Mouse (Mus musculus) adrenal gland, adult 2 months (tissue): ENCODE measurements at regions not wholly inside any gene's neighbourhood (a gene's known extent, or its start where the extent isn't known, plus 50 kb on each side); places are given as distances from the start of the nearest gene placed in this dataset.

Experiments
- DNase-seq: peaks from one replicate; pipeline ENCODE4 v3.0.0; 2021

GRCm38 (mm10) chr4:55937833-55938232, 405.6 kb upstream of the Klf4 start:
- no peak for DNase-seq

GRCm38 (mm10) chr4:55929141-55929782, 397.0 kb upstream of the Klf4 start:
- no peak for DNase-seq

GRCm38 (mm10) chr4:55928670-55929069, 396.4 kb upstream of the Klf4 start:
- DNase-seq, result no peak

DNA sequence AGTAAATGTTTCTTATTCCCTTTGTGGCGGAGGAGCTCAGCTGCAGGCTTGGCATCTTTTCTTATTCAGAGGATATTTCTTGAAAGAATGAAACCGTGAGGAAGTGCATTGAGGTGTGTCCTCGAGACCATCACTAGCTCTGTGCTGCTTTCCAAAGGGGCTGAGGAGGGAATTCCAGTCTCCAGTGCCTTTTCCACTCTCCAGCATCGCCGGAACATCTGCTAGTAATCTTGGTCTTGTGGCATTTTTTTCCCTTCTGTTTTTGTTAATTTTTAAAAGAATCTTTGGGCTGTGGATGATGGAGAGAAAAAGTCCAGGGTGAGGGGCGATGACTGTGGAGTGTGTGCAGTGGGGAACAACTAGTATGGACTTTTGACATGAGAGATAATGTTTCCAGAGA, 395.9 kb upstream of the Klf4 start:
- no peak for DNase-seq

DNA sequence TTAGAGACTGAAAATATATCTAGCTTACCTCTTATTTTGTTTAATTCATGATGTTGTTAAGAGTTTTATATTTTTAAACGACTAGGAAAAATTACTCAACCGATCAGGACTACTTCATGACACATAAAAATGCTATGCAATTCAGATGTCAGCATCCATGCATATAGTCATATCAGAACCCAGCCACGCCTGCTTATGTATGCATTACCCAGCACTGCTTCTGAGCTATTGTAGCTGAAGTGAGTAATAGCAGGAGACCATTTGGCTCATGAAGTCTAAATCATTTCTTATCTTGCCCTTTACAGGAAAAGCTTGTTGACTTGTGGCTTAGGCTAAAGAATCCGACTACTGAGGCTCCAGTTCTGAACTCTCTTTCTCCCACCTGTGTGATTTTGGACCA, 395.1 kb upstream of the Klf4 start:
- DNase-seq, result no peak

DNA sequence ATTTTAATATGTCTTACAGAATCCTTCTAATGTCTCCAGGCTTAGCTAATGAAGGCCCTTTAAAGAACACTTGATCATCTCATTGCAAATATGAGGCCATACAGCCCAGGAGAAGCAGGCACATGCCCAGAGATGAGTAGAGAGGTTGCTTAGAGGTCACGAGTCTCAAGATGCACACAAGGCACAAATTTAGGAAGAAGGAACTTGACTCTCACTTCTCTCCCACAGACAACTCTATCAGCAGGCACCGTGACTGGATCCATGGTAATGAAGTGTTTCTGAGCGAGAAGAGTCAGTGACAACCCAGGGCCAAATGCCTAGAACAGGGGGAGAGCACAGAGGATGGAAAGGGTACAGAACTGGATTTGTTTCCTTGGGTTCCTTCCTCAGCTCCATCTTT, 392.7 kb upstream of the Klf4 start:
- DNase-seq, result no peak

- DNase-seq, result no peak
Measured at GRCm38 (mm10) chr4:55921217-55921616, 389.0 kb upstream of the Klf4 start.

- DNase-seq, result peak; percentile 23
Measured at GRCm38 (mm10) chr4:55894116-55894885, 362.0 kb upstream of the Klf4 start.

GRCm38 (mm10) chr4:55891656-55892055, 359.4 kb upstream of the Klf4 start:
- DNase-seq, result no peak

- no peak for DNase-seq
Measured at GRCm38 (mm10) chr4:55887581-55887980, 355.3 kb upstream of the Klf4 start.

DNA sequence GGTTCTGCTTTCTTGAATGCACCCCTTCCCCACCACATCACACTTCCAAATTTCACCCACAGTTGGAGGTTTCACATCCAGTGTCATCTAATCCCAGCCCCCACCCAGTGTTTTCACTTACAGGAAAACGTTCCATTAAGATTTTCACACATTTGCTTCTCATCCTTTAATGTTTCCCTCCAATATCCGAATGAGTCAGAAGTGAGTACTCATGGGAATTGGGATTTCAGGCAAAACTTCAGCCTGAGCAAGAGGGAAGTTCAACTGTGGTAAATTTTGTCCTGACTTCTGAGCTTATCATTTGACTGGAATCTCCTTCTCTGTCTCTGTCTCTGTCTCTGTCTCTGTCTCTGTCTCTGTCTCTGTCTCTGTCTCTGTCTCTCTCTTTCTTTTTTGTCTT, 350.3 kb upstream of the Klf4 start:
- DNase-seq, result no peak

GRCm38 (mm10) chr4:55875304-55875703, 343.0 kb upstream of the Klf4 start:
- peak; percentile 57 for DNase-seq

DNA sequence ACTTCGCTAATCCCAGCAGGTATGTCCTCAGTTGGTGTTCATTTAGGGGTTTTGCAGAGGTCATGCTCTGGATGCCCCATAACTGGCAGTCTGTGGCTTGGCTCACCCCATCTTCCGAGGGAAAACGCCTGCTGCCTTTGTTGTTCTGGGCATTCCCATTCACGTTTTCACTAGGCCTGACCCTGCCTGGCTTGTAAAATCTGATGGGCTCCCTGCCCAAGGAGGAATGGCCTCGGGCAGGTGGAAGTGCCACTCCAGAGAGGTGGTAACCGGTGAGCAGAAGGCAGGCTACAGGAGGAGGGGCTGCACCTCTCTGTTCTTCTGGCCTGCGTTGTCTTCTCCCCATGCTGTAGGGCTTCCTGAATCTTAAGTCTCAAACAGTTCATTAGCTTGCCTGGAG, 342.6 kb upstream of the Klf4 start:
- no peak for DNase-seq

DNA sequence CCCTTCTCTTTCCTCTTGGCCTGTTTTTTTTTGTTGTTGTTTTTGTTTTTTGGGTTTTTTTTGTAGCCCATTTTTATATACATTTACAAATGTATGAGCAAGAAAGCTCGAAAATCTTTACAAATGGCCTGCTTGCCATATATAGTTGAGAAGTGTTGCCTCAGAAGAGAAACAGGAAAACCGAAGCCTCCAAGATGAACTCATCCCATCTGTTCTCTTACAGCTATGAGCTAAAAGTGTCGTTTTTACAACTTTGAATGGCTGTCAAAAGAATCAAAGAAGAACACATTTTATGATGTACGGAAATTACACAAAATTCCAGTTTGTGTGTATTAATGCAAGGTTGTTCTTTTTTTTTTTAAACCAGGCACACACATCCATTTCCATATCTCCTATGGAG, 342.0 kb upstream of the Klf4 start:
- no peak for DNase-seq

GRCm38 (mm10) chr4:55860055-55860454, 327.8 kb upstream of the Klf4 start:
- no peak for DNase-seq

DNA sequence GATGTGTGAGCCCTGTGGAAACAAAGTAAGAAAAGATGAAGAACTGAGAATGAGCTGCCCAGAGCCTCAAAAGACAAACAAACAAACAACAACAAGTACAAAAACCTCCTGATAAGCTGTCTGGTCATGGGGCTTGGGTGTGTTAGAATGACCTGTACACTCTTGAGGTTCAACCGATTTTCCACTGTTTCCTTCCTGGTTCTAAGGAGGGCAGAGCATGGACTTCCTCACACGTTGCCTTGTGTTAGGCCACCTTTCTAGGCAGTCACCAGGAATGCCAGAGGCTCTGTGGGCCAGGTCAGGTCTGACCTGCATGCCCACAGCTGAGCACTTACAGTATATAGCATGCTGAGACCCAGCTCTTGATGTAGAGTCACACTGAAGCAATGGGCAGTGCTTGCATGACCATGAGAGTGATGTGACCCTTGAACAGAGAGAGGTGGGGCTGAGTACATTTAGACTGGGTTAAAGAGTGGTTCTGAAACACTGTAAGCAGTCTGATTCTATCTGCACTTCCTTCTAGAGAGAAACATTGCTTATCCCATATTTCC, 327.0 kb upstream of the Klf4 start:
- no peak for DNase-seq

DNA sequence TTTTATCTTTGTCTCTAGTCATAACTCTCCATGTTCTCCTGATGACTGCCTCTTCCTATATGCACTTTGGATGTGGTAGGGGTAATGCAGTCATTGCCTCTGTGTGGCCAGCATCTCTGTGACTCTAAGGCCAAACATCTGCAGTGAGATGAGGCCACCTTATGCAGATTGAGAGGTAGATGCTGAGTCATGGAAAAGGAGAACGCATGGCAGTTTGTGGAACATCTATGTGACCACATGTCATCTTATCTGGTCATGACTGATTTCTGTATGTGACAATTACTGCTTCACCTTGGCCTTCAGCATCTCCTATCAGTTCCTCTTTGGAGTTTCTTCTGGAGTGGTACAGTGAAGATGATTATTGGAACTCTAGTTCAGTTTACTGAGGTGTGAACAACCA, 319.2 kb upstream of the Klf4 start:
- no peak for DNase-seq

- no peak for DNase-seq
Measured at GRCm38 (mm10) chr4:55851027-55851426, 318.8 kb upstream of the Klf4 start.

DNA sequence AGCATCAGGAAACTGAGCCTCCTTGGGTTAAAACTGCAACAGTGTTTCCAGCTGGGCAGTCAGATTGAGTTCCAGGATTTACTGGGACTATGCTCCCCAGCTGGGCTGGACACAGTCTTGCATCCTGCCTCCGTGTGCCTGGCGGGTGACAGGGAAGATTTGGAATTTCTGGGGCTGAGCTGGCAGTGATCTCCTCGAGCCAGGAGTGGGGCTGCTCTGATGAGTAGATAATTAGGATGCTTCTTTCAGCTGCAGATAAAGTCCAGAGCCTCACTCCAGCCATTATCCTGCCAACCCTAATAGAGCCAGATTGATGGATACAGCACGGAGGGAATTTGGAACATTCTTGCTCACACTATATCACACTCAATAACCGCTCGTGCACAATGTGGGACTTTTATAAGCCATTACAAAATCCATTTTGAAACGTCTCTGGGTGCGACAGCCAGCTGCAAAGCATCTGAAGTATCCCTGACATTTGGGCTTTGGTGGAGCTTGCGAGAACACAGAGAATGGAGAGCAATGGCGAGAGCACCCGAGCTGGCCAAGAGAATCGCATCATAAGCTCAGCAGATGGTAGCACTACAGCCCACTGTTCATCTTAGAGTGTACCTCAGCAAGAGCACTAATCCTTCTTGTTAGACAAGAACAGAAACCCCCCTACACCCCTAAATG, 311.6 kb upstream of the Klf4 start:
- DNase-seq, result no peak

DNA sequence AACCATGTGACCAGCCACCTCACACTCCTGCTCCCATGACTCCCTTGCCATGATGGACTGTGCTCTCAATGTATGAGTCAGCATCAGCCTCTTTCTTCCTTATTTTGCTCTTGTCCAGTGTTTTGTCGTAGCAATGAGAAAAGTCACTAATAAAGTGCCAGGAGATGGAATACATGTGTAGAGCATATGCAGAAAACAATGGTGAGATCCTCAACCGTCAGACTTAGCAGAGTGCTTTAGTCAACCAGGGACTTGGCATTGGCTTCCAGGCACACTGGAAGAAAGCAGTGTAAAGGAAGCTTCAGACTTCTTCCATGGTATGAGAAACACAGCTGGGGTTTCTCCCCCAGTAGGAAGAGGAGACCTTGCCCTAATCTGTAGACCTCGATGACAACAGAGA, 306.3 kb upstream of the Klf4 start:
- DNase-seq, result no peak

DNA sequence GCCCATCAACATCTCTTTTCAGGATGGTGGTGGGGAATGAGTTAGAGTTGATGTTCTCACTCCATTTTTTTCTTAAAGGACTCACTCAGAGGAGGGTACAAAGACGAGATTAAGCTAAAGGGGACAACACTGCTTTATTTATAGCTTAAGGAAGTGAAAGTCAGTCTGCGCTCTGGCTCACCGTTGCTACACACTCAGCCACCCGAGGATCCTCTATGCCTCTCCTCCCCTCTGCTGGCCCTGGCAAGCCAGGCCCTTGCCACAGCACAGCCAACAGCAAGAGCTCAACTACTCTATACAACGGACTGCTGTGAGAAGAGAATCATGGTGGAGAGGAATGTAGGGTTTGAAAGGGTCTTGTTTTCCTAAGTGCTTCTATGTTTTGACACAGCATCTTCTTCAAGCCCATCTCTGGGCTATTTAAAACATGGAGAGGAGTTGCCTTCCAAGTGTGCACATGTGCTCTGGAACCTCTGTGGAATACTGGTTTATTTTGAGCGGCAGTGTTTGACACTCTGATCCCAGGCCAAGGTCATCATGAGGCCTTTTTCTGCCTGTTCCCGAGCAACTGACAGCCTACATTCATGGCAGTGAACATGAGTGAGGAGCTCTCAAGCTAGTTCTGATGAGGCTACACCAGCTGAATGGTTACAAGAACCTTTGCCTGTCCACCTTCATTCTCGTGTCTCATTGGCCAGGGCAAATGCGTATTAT, 291.9 kb upstream of the Klf4 start:
- no peak for DNase-seq

GRCm38 (mm10) chr4:55823583-55823982, 291.3 kb upstream of the Klf4 start:
- DNase-seq, result no peak
